Mouse (Mus musculus): ENCODE results near the gene Dlx1. TPM values are rescaled to one million over a fixed set of nuclear protein-coding genes. Genes with fewer than 3 reads are reported as not detected.
A peak's percentile ranks its signal among the peaks of the same experiment; 100 is the strongest.

Gene Dlx1
- polyA plus RNA-seq, 1 experiment: 27.8 TPM

GRCm38 (mm10) chr2:71526595-71527322 is 1.2 kb upstream of the Dlx1 start:
- Histone ChIP-seq H3K27ac (ENCODE audit: insufficient read depth, low read length) (no peak overlapping the region), H3K4me1 (ENCODE audit: control insufficient read depth, insufficient read depth, low read length) (no peaks in the 10 kb centered on the region), H3K4me3 (ENCODE audit: insufficient read depth, low read length) (no peak overlapping the region; the same call in 1 of the 2 replicates)
- no peak for TF ChIP-seq CTCF (IDR thresholded peaks at IDR 0.05; ENCODE audit: extremely low read depth, insufficient read depth, low read length)
- no peak for TF ChIP-seq POLR2A (IDR thresholded peaks at IDR 0.05; ENCODE audit: extremely low read depth, insufficient read depth, low read length)

- H3K4me3 ChIP-seq (ENCODE audit: insufficient read depth, low read length): no peak overlapping the region
- no peak overlapping the region for H3K27ac ChIP-seq (ENCODE audit: insufficient read depth, low read length)
- no peaks in the 10 kb centered on the region for H3K4me1 ChIP-seq (ENCODE audit: control insufficient read depth, insufficient read depth, low read length)
- no peak for TF ChIP-seq POLR2A (IDR thresholded peaks at IDR 0.05; ENCODE audit: extremely low read depth, insufficient read depth, low read length)
- no peak for TF ChIP-seq CTCF (IDR thresholded peaks at IDR 0.05; ENCODE audit: extremely low read depth, insufficient read depth, low read length)
Observed at GRCm38 (mm10) chr2:71527323-71528013, 445 bp upstream of the Dlx1 start.

DNA sequence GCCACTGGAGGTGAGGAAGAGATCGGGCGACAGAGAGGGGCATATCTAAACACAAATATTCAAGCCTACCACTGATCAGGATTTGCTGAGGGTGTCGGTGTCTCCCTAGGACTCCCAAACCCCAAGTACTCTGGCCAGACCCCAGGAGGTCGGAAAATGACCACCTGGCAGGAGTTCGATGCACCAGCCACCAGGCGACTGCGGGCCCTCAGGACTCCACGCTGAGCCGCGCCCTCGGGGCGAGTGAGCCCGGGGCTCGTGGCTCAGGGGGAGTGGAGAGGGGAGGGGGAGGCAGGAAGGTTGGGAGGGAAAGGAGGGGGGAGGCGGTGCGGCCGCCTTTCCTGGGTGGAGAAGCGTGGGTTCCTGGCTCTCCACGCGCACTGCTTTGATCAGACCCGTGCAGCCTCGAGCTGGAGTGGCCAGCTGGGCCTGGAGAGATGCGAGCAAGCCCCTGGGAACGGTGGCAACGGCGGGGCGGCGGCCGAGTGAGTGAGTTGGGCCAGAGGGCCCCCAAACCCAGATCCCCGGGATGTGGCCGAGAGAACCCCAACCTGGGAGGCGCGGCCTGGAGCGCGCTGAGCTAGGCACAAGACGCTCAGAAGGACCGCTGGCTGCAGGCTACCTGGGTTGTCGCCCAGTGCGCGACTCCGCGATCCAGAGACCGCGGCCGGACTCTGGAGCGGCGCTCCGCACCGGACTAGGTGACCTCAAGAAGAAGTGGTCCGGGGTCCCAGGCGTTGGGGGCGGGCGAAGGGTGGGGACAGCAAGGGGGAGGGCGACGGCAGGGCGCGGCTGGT is 999 bp downstream of the Dlx1 start:
- no peak overlapping the region for H3K27ac ChIP-seq (ENCODE audit: insufficient read depth, low read length)
- H3K4me1 ChIP-seq (ENCODE audit: control insufficient read depth, insufficient read depth, low read length): no peaks in the 10 kb centered on the region
- H3K4me3 ChIP-seq (ENCODE audit: insufficient read depth, low read length): peak overlapping the region; percentile 43; the same call in 1 of the 2 replicates
- TF ChIP-seq POLR2A (IDR thresholded peaks at IDR 0.05; ENCODE audit: extremely low read depth, insufficient read depth, low read length) (no peak), CTCF (IDR thresholded peaks at IDR 0.05; ENCODE audit: extremely low read depth, insufficient read depth, low read length) (no peak)

DNA sequence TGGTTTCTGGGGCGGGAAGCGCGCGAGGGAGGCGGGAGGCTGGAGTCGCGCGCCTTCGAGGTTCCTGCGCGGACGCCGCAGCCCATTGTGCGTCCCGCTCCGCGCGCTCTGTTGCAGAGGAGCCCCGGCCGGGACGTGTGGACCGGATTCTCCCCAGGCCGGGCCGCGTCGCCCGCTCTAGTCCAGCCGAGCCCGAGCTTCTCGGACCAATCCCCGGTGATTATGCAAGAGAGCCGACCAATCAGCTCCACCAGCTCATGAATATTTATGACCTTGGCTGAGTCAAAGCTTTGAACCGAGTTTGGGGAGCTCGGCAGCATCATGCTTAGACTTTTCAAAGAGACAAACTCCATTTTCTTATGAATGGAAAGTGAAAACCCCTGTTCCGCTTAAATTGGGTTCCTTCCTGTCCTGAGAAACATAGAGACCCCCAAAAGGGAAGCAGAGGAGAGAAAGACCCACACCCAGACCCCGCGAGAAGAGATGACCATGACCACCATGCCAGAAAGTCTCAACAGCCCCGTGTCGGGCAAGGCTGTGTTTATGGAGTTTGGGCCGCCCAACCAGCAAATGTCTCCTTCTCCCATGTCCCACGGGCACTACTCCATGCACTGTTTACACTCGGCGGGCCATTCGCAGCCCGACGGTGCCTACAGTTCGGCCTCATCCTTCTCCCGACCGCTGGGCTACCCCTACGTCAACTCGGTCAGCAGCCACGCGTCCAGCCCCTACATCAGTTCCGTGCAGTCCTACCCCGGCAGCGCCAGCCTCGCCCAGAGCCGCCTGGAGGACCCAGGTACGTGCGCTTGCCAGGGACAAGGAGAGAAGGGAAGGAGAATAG is 1.8 kb downstream of the Dlx1 start:
- H3K4me1 ChIP-seq (ENCODE audit: control insufficient read depth, insufficient read depth, low read length): no peaks in the 10 kb centered on the region
- TF ChIP-seq CTCF (IDR thresholded peaks at IDR 0.05; ENCODE audit: extremely low read depth, insufficient read depth, low read length): no peak
- peak; percentile 39 for TF ChIP-seq POLR2A (IDR thresholded peaks at IDR 0.05; ENCODE audit: extremely low read depth, insufficient read depth, low read length)
- no peak overlapping the region for H3K27ac ChIP-seq (ENCODE audit: insufficient read depth, low read length)
- peak overlapping the region; percentile 43 for H3K4me3 ChIP-seq (ENCODE audit: insufficient read depth, low read length)

DNA sequence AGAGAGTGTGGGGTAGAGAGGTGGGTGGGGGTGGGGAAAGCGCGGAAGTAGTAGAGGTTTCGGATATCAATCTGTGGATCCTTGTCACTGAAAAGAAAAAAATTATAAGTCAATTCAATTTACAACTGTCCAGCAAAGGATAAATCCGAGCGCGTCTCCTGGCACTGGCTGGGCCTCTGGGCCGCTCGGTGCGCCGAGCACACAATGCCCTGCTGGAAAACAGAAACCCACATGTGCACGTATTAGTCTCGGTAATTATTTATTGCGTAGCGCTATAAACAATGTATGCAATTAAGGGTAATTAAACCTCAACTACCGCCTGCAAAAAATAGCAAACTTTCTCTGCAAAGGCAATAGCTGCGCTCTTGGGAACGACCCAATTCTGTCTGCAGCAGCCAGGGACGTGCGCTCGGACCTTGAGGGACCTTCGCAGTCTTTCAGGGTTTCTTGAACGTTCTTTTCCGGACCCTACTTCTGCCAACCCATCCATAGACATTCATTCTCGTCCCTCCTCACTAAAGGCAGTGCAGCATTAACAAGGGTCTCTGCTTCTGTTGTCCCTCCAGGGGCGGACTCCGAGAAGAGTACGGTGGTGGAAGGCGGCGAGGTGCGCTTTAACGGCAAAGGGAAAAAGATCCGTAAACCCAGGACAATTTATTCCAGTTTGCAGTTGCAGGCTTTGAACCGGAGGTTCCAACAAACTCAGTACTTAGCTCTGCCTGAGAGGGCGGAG is 2.6 kb downstream of the Dlx1 start:
- no peak for TF ChIP-seq CTCF (IDR thresholded peaks at IDR 0.05; ENCODE audit: extremely low read depth, insufficient read depth, low read length)
- no peak for TF ChIP-seq POLR2A (IDR thresholded peaks at IDR 0.05; ENCODE audit: extremely low read depth, insufficient read depth, low read length)
- no peak overlapping the region for H3K27ac ChIP-seq (ENCODE audit: insufficient read depth, low read length)
- H3K4me1 ChIP-seq (ENCODE audit: control insufficient read depth, insufficient read depth, low read length): no peaks in the 10 kb centered on the region
- peak overlapping the region; percentile 43 for H3K4me3 ChIP-seq (ENCODE audit: insufficient read depth, low read length)

DNA sequence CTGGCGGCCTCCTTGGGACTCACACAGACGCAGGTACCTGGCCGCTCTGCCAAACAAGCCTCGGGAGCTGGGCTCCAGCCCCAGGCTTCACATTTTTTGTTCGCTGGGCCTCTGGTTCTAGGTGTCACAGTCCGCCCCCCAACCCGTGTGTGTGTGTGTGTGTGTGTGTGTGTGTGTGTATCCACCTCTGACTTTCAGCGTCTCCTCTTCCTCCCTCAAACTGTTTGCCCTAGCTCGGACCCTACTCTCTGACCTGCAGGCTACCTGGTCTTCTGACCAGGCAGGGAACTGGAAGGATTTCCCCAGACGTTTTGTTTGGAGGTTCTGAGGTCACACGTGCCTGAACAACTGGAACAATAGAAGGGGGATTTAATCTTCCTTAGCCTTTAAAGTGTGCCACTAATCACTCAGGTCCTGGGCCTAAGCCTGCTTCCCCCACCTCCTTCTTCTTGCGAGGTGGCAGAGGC is 3.2 kb downstream of the Dlx1 start:
- Histone ChIP-seq H3K4me3 (ENCODE audit: insufficient read depth, low read length) (peak overlapping the region; percentile 43), H3K4me1 (ENCODE audit: control insufficient read depth, insufficient read depth, low read length) (no peaks in the 10 kb centered on the region), H3K27ac (ENCODE audit: insufficient read depth, low read length) (no peak overlapping the region)
- TF ChIP-seq POLR2A (IDR thresholded peaks at IDR 0.05; ENCODE audit: extremely low read depth, insufficient read depth, low read length) (no peak), CTCF (IDR thresholded peaks at IDR 0.05; ENCODE audit: extremely low read depth, insufficient read depth, low read length) (no peak)

DNA sequence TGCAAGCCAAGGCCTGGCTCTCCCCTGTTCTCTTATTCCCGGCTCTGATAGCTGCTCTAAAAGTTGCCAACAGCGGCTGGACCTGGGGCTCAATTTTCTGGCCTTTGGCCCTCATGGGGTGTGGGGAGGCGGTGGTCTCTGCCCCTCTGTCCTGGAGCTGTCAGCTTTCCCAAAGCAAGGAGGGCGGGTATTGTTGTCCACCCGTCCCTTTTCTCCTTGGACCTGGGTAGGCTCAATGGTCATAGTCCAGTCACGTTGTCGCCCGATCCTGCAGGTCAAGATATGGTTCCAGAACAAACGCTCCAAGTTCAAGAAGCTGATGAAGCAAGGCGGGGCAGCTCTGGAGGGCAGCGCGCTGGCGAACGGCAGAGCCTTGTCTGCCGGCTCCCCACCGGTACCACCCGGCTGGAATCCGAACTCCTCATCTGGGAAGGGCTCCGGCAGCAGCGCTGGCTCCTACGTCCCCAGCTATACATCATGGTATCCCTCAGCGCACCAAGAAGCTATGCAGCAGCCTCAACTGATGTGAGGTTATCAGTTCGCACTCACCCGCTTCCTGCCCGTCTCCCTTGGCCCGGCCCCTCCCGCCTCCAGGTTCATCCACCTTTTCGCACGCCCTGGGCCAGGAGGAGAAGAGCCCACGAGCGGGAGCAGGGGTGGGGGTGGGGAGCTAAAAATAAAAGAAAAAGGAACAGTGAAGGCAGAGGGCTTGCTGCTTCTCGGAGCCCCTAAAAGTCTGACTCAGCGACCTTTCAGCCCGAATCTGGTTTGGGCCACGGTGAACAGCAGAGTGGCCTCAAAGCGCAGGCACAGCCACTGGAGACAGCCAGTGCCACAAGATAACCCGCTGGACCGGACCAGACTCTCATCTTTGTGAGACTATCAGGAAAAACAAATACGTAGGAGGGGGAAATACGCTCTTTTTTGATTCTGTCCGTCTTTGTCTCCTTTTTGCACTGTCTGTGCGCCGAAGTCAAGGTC is 4.4 kb downstream of the Dlx1 start:
- H3K4me3 ChIP-seq (ENCODE audit: insufficient read depth, low read length): peak overlapping the region; percentile 9
- TF ChIP-seq POLR2A (IDR thresholded peaks at IDR 0.05; ENCODE audit: extremely low read depth, insufficient read depth, low read length) (no peak), CTCF (IDR thresholded peaks at IDR 0.05; ENCODE audit: extremely low read depth, insufficient read depth, low read length) (no peak)
- no peaks in the 10 kb centered on the region for H3K4me1 ChIP-seq (ENCODE audit: control insufficient read depth, insufficient read depth, low read length)
- H3K27ac ChIP-seq (ENCODE audit: insufficient read depth, low read length): peak overlapping the region; percentile 63; the same call in 1 of the 2 replicates

All from cortical plate, adult 2 months (tissue).